Mouse (Mus musculus) forebrain, embryonic 14.5 days (tissue): ENCODE measurements at regions not wholly inside any gene's neighbourhood (a gene's known extent, or its start where the extent isn't known, plus 50 kb on each side); places are given as distances from the start of the nearest gene placed in this dataset.
"Not testable (repeated sequence)": the region's sequence is repeated elsewhere in the genome, so short reads cannot be mapped to it uniquely, and the experiment has no call there.

Experiments
- ATAC-seq: fragments of 200-750 bp; cut with Nextera tagmentation; 2 replicates; pipeline ENCODE4 v1.8.0; 2017; ENCODE audit warnings: mild to moderate bottlenecking, moderate library complexity
- DNase-seq: peaks from one replicate; pipeline ENCODE4 v3.0.0-alpha.2; 2015; ENCODE audit warnings: low spot score
- H3K27ac ChIP-seq: fragments of 300-500 bp; sonication (generic); 2 replicates; pipeline ENCODE4 v1.5.1; 2014; ENCODE audit warnings: low read depth, mild to moderate bottlenecking, control low read depth, low read length, moderate library complexity
- H3K27me3 ChIP-seq: fragments of 300-500 bp; sonication (generic); replicated peaks from 2 replicates; pipeline ENCODE4 v1.6.1; 2014; ENCODE audit warnings: low read length, control low read depth, mixed read lengths; ENCODE audit not compliant: control insufficient read depth, insufficient read depth
- H3K36me3 ChIP-seq: fragments of 300-500 bp; sonication (generic); 2 replicates; pipeline ENCODE4 v1.6.1; 2014; ENCODE audit warnings: low read length, control low read depth; ENCODE audit not compliant: control insufficient read depth, insufficient read depth
- H3K4me1 ChIP-seq: fragments of 300-500 bp; sonication (generic); 2 replicates; pipeline ENCODE4 v1.6.1; 2014; ENCODE audit warnings: antibody characterized with exemption, low read length, control low read depth; ENCODE audit not compliant: control insufficient read depth, insufficient read depth
- H3K4me2 ChIP-seq: fragments of 300-500 bp; sonication (generic); 2 replicates; pipeline ENCODE4 v1.6.1; 2014; ENCODE audit warnings: mild to moderate bottlenecking, control low read depth, low read length
- H3K4me3 ChIP-seq: fragments of 300-500 bp; sonication (generic); 2 replicates; pipeline ENCODE4 v1.5.1; 2014; ENCODE audit warnings: low read depth, low read length, control low read depth
- H3K9ac ChIP-seq: fragments of 300-500 bp; sonication (generic); 2 replicates; pipeline ENCODE4 v1.6.1; 2014; ENCODE audit warnings: mild to moderate bottlenecking, low read length, control low read depth, moderate library complexity
- H3K9me3 ChIP-seq: fragments of 300-500 bp; sonication (generic); replicated peaks from 2 replicates; pipeline ENCODE4 v1.6.1; 2016; ENCODE audit warnings: low read length, control low read depth, mixed read lengths; ENCODE audit not compliant: control insufficient read depth
- WGBS: fragments of 180-500 bp; shearing (Covaris S2); extraction: QIAGEN DNeasy Blood & Tissue Kit; methylation state at CpG from one replicate; pipeline ENCODE4 v1.1.7; 2014; 5-methylcytosine and 5-hydroxymethylcytosine counted together

- Histone ChIP-seq H3K36me3 (no peaks in the 10 kb centered on the region), H3K9ac (no peak overlapping the region), H3K27me3 (no peaks in the 10 kb centered on the region), H3K9me3 (no peaks in the 10 kb centered on the region), H3K4me3 (no peak overlapping the region), H3K4me1 (no peaks in the 10 kb centered on the region), H3K4me2 (no peak overlapping the region), H3K27ac (no peak overlapping the region)
- ATAC-seq (no peak), DNase-seq (no peak)
- WGBS, result 92% methylated on average over 5 of the region's 5 CpGs
Observed at GRCm38 (mm10) chr17:47247516-47247915, 121.2 kb upstream of the Mrps10 start.

GRCm38 (mm10) chr17:47246605-47247004 is 122.1 kb upstream of the Mrps10 start:
- ATAC-seq (no peak), DNase-seq (no peak)
- Histone ChIP-seq H3K4me2 (no peak overlapping the region), H3K27me3 (no peaks in the 10 kb centered on the region), H3K9ac (no peak overlapping the region), H3K4me3 (no peak overlapping the region), H3K4me1 (no peaks in the 10 kb centered on the region), H3K36me3 (no peaks in the 10 kb centered on the region), H3K27ac (no peak overlapping the region), H3K9me3 (no peaks in the 10 kb centered on the region)
- 93% methylated on average over 8 of the region's 8 CpGs for WGBS

DNA sequence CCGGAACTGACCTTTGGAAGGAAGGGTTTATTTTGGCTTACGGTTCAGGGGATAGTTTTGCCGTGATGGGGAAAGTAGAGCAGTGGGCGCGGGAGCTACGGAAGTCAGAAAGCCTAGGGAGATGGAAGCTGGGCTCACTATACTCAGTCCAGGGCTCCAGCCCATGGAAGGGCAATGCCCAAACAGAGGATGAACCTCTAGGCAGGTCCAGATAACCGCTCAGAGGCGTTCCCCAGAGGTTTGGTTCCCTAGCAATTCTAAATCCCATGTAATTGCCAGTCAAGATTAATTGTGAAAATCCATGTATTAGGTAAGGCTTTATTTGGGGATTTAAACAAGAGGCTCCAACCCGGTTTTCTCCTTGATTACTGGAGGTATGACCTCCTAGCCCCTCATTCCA is 123.1 kb upstream of the Mrps10 start:
- Histone ChIP-seq H3K36me3 (no peaks in the 10 kb centered on the region), H3K4me1 (no peaks in the 10 kb centered on the region), H3K4me2 (no peak overlapping the region), H3K9ac (no peak overlapping the region), H3K27ac (no peak overlapping the region), H3K27me3 (no peaks in the 10 kb centered on the region), H3K4me3 (no peak overlapping the region), H3K9me3 (no peaks in the 10 kb centered on the region)
- DNase-seq (no peak), ATAC-seq (no peak)
- 93% methylated on average over 9 of the region's 9 CpGs for WGBS

GRCm38 (mm10) chr17:47239086-47239485 is 129.6 kb upstream of the Mrps10 start:
- ATAC-seq, result no peak

DNA sequence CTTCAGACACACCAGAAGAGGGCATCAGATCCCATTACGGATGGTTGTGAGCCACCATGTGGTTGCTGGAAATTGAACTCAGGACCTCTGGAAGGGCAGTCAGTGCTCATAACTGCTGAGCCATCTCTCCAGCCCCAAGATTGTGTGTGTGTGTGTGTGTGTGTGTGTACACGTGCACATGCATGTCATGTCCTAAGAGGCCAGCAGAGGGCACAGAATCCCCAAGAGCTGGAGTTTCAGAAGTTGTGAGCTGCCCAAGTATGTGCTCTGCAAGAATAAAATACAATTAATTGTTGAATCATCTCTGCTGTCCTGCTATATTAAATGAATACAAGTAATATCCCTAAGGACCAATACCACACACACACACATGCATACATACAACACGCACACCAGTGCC is 130.8 kb upstream of the Mrps10 start:
- H3K27ac ChIP-seq, H3K27me3 ChIP-seq, H3K4me3 ChIP-seq, DNase-seq, H3K9me3 ChIP-seq, H3K9ac ChIP-seq, H3K4me1 ChIP-seq, ATAC-seq, H3K4me2 ChIP-seq: not testable (repeated sequence)
- H3K36me3 ChIP-seq, result peaks cover 19% of the 10 kb centered on the region
- WGBS, result 97% methylated on average over 3 of the region's 3 CpGs

More at GRCm38 (mm10) chr17:47239086-47239485, 129.6 kb upstream of the Mrps10 start:
- no peak for DNase-seq
- Histone ChIP-seq H3K4me1 (no peaks in the 10 kb centered on the region), H3K9ac (no peak overlapping the region), H3K4me2 (no peak overlapping the region), H3K27ac (no peak overlapping the region), H3K36me3 (peaks cover 19% of the 10 kb centered on the region), H3K9me3 (no peaks in the 10 kb centered on the region), H3K4me3 (no peak overlapping the region), H3K27me3 (no peaks in the 10 kb centered on the region)
- 90% methylated on average over 4 of the region's 4 CpGs for WGBS

- Histone ChIP-seq H3K4me2 (no peak overlapping the region), H3K4me1 (no peaks in the 10 kb centered on the region), H3K4me3 (no peak overlapping the region), H3K36me3 (peaks cover 21% of the 10 kb centered on the region), H3K27me3 (no peaks in the 10 kb centered on the region), H3K9me3 (no peaks in the 10 kb centered on the region), H3K9ac (no peak overlapping the region), H3K27ac (no peak overlapping the region)
- WGBS, result 96% methylated on average over 11 of the region's 11 CpGs
- DNase-seq (no peak), ATAC-seq (no peak)
Observed at GRCm38 (mm10) chr17:47234343-47234742, 134.3 kb upstream of the Mrps10 start.

- H3K4me3 ChIP-seq, result no peak overlapping the region
- peaks cover 21% of the 10 kb centered on the region for H3K36me3 ChIP-seq
- no peak for ATAC-seq
- H3K4me2 ChIP-seq, result no peak overlapping the region
- H3K27ac ChIP-seq, result no peak overlapping the region
- no peaks in the 10 kb centered on the region for H3K27me3 ChIP-seq
- H3K9me3 ChIP-seq, result no peaks in the 10 kb centered on the region
- 83% methylated on average over 8 of the region's 8 CpGs for WGBS
- no peak for DNase-seq
- H3K9ac ChIP-seq, result no peak overlapping the region
- no peaks in the 10 kb centered on the region for H3K4me1 ChIP-seq
Observed at GRCm38 (mm10) chr17:47233003-47233678, 135.5 kb upstream of the Mrps10 start.

DNA sequence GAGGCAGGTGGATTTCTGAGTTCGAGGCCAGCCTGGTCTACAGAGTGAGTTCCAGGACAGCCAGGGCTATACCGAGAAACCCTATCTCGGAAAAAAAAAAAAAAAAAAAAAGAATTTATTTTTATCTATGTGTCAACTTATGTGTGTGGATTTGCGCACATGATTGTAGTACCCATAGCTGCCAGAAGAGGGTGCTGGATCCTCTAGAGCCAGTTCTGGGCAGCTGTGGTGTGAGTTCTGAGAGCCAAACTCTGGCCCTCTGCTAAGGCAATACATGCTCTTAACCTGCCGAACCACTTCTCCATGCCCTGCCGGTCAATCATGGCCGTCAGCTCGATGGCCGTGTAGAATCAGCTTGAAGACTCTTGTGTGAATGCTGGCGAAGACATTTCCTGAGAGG is 138.0 kb upstream of the Mrps10 start:
- no peak overlapping the region for H3K9ac ChIP-seq
- H3K4me3 ChIP-seq, result no peak overlapping the region
- WGBS, result 99% methylated on average over 10 of the region's 10 CpGs
- H3K27ac ChIP-seq, result no peak overlapping the region
- ATAC-seq (no peak), DNase-seq (no peak)
- no peak overlapping the region for H3K4me2 ChIP-seq
- no peaks in the 10 kb centered on the region for H3K4me1 ChIP-seq
- no peaks in the 10 kb centered on the region for H3K27me3 ChIP-seq
- peaks cover 14% of the 10 kb centered on the region for H3K36me3 ChIP-seq
- no peaks in the 10 kb centered on the region for H3K9me3 ChIP-seq

DNA sequence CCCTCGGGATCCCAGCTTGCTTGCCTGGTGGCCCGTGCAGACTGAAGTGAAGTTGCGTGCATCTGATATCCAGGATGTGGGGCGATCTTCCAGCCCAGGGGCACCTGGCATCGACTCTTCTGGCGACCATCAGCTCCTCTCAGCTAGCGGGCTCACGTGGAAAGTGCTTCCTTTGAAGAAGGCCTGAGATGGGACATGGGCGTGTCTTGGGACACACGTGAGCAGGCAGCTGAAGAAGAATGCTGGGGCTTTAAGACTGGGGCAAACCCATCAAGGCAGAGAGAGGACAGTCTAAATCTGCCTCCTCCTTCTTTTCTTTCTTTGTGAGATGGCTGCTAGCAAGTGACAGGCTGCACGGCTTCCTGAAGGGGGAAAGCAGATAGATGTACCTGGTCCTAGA is 142.3 kb upstream of the Mrps10 start:
- Histone ChIP-seq H3K27ac (no peak overlapping the region), H3K36me3 (peaks cover 7% of the 10 kb centered on the region; the same call in 1 of the 2 replicates), H3K4me1 (no peaks in the 10 kb centered on the region), H3K27me3 (no peaks in the 10 kb centered on the region), H3K4me3 (no peak overlapping the region), H3K4me2 (no peak overlapping the region), H3K9ac (no peak overlapping the region), H3K9me3 (no peaks in the 10 kb centered on the region)
- no peak for ATAC-seq
- no peak for DNase-seq
- WGBS, result 82% methylated on average over 11 of the region's 11 CpGs
